Mouse (Mus musculus) kidney, adult 10 weeks (tissue): ENCODE results near the gene Pnmal2. TPM values are rescaled to one million over a fixed set of nuclear protein-coding genes. Genes with fewer than 3 reads are reported as not detected.

Experiments
- polyA plus RNA-seq: library from polyadenylated mRNA; stranded (reverse); fragments of 350-450 nt; fragmentation: Illumina TruSeq; extraction: RNeasy Lipid Tissue Mini Kit (QIAGEN cat#74804); gene quantifications from one replicate; pipeline ENCODE4 v1.2.3, GENCODE M21; 2014; ENCODE audit warnings: low read depth, low replicate concordance

Gene Pnmal2
- polyA plus RNA-seq = 0.69 TPM

GRCm38 (mm10) chr7:16944061-16944807 lies at the start of gene Pnmal2:
Pnmal2 (plus strand) TSS chr7:16944682.

GRCm38 (mm10) chr7:16906281-16906680 lies 38.2 kb upstream of the Pnmal2 start, which contains the start of gene Ptgir:
Ptgir (plus strand) TSS chr7:16906490.

GRCm38 (mm10) chr7:16924037-16924834 lies 20.2 kb upstream of the Pnmal2 start, which contains the start of gene Calm3:
Calm3 (minus strand) TSS chr7:16924114.

GRCm38 (mm10) chr7:16959539-16960187 lies 15.2 kb downstream of the Pnmal2 start, which contains the start of gene Pnmal1:
Pnmal1 (plus strand) TSS chr7:16959679.

GRCm38 (mm10) chr7:16982859-16983568 lies 38.5 kb downstream of the Pnmal2 start, which contains the start of gene Gm42372:
Gm42372 (plus strand) TSS chr7:16983086.

GRCm38 (mm10) chr7:16992451-16992807 lies 47.9 kb downstream of the Pnmal2 start, which contains the start of gene Ccdc8:
Ccdc8 (plus strand) TSS chr7:16992708.

Other genes starting within 250 kb of the Pnmal2 start
- gene Ceacam9, start 222.8 kb upstream of the Pnmal2 start, polyA plus RNA-seq = not detected
- gene Ap2s1, start 206.3 kb upstream of the Pnmal2 start, polyA plus RNA-seq = 69.5 TPM
- gene Slc1a5, start 163.3 kb upstream of the Pnmal2 start, polyA plus RNA-seq = 11.7 TPM
- 12.7 TPM for gene Strn4, start 128.8 kb upstream of the Pnmal2 start, polyA plus RNA-seq
- 8.0 TPM for gene Fkrp, start 128.0 kb upstream of the Pnmal2 start, polyA plus RNA-seq
- 0.28 TPM for gene Prkd2, start 101.8 kb upstream of the Pnmal2 start, polyA plus RNA-seq
- gene Dact3, start 69.4 kb upstream of the Pnmal2 start, polyA plus RNA-seq = 0.28 TPM
- not detected for gene Gng8, start 52.9 kb upstream of the Pnmal2 start, polyA plus RNA-seq
- 1.7 TPM for gene Ptgir, start 38.2 kb upstream of the Pnmal2 start, polyA plus RNA-seq
- gene Calm3, start 20.6 kb upstream of the Pnmal2 start, polyA plus RNA-seq = 28.8 TPM
- gene Pnmal1, start 15.0 kb downstream of the Pnmal2 start, polyA plus RNA-seq = not detected
- gene Gm42372, start 38.4 kb downstream of the Pnmal2 start, polyA plus RNA-seq = not detected
- 0.16 TPM for gene Ccdc8, start 48.0 kb downstream of the Pnmal2 start, polyA plus RNA-seq
- gene Ppp5c, start 83.2 kb downstream of the Pnmal2 start, polyA plus RNA-seq = 17.1 TPM
- gene Hif3a, start 117.7 kb downstream of the Pnmal2 start, polyA plus RNA-seq = 0.49 TPM
- gene Psg16, start 129.4 kb downstream of the Pnmal2 start, polyA plus RNA-seq = 0.16 TPM
- 0.40 TPM for gene Ceacam3, start 205.6 kb downstream of the Pnmal2 start, polyA plus RNA-seq